8 mouse cellular contexts compared by ENCODE assay signal in the genomic region with DNA sequence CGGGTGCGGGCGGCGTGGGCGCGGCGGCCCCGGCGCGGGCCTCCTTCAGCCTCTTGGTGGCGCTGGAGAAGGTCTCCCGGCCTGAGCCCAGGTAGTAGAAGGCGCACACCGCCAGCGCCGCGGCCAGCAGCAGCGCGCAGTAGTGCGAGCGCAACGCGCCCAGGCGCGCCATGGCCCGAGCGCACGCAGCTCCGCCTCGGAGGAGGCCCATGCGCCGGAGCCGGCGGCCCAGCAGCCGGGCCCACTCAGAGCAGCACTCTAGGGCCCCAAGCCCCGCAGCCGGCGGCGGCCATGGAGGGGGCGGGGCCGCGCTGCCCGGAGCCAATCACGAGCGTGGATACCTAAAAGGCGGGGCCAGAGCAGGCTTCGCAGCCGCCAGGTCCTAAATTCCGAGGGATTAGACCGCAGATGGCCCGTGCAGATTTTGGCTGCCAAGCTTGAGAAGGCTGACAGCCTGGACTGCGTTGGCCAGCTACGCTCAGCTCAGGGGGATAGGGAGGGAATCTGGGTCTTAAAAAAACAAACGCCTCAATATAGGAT. TPM values are rescaled to one million over a fixed set of nuclear protein-coding genes. Genes with fewer than 3 reads are reported as not detected.
DNase-seq lines count a peak whose midpoint lies in the region; ATAC-seq and TF ChIP-seq lines count a peak whose summit lies in the region.

Xxylt1 (minus strand) TSS at position 308 of the 540 bp plus-strand sequence.

- H3K27me3 ChIP-seq in embryonic facial prominence, embryonic 13.5 days = no peaks in the 10 kb centered on the region
- H3K27me3 ChIP-seq in kidney, adult 2 months (replicated peaks; ENCODE audit: control insufficient read depth, insufficient read depth, low read length) = no peaks in the 10 kb centered on the region
- no peaks in the 10 kb centered on the region for H3K27me3 ChIP-seq in limb, embryonic 12.5 days
- H3K27me3 ChIP-seq in midbrain, embryonic 15.5 days (replicated peaks) = no peaks in the 10 kb centered on the region
- H3K27me3 ChIP-seq in spleen, adult 2 months (ENCODE audit: control insufficient read depth, insufficient read depth, low read length) = no peaks in the 10 kb centered on the region

- H3K27ac ChIP-seq in embryonic facial prominence, embryonic 13.5 days = peak within 1 kb of the TSS; percentile 95
- no peak within 1 kb of the TSS for H3K27ac ChIP-seq in kidney, adult 2 months (ENCODE audit: insufficient read depth, low read depth, low read length)
- peak within 1 kb of the TSS; percentile 92 for H3K27ac ChIP-seq in limb, embryonic 12.5 days
- peak within 1 kb of the TSS; percentile 96 for H3K27ac ChIP-seq in midbrain, embryonic 15.5 days
- peak within 1 kb of the TSS; percentile 84 for H3K27ac ChIP-seq in spleen, adult 2 months (ENCODE audit: insufficient read depth, low read length)

- peak; percentile 98 for DNase-seq in 3134 (ENCODE audit: extremely low read depth, insufficient read length, low spot score)
- peak; percentile 96 to 97 for DNase-seq in adrenal gland, postnatal 36 days
- DNase-seq in heart, adult 18-20 months = peak; percentile 95 to 97
- peak; percentile 97 for DNase-seq in kidney, adult 2 months
- peak; percentile 73 to 92 for DNase-seq in spleen, adult 2 months (ENCODE audit: low read depth in 1 of 2, low spot score in 2 of 2)

- H3K4me1 ChIP-seq in embryonic facial prominence, embryonic 13.5 days = peaks cover 24% of the 10 kb centered on the region
- peaks cover 6% of the 10 kb centered on the region; the same call in 1 of the 2 replicates for H3K4me1 ChIP-seq in kidney, adult 2 months (ENCODE audit: control insufficient read depth, insufficient read depth, low read length)
- H3K4me1 ChIP-seq in limb, embryonic 12.5 days (replicated peaks) = peaks cover 11% of the 10 kb centered on the region
- peaks cover 19% of the 10 kb centered on the region for H3K4me1 ChIP-seq in midbrain, embryonic 15.5 days
- peaks cover 6% of the 10 kb centered on the region; the same call in 1 of the 2 replicates for H3K4me1 ChIP-seq in spleen, adult 2 months (ENCODE audit: control insufficient read depth, insufficient read depth, insufficient read length)

- H3K9ac ChIP-seq in embryonic facial prominence, embryonic 13.5 days = peak within 1 kb of the TSS; percentile 82
- peak within 1 kb of the TSS; percentile 75 for H3K9ac ChIP-seq in limb, embryonic 12.5 days (replicated peaks)
- peak within 1 kb of the TSS; percentile 81 for H3K9ac ChIP-seq in midbrain, embryonic 15.5 days

- peak; percentile 35; the same call in 1 of the 2 replicates for TF ChIP-seq CTCF in kidney, adult 2 months (conservative IDR thresholded peaks at IDR 0.05; ENCODE audit: insufficient read depth, insufficient read length, low read depth, low read length)
- 0 out of 2 replicates have a peak, but pooled peaks have one; percentile 20 for TF ChIP-seq CTCF in spleen, adult 2 months (IDR thresholded peaks at IDR 0.05; ENCODE audit: extremely low read depth, insufficient read depth, insufficient read length, insufficient replicate concordance)

- H3K36me3 ChIP-seq in embryonic facial prominence, embryonic 13.5 days = peaks cover 16% of the 10 kb centered on the region
- H3K36me3 ChIP-seq in kidney, adult 2 months (ENCODE audit: control insufficient read depth, insufficient read depth, low read length) = no peaks in the 10 kb centered on the region
- H3K36me3 ChIP-seq in limb, embryonic 12.5 days = no peaks in the 10 kb centered on the region
- H3K36me3 ChIP-seq in midbrain, embryonic 15.5 days (replicated peaks) = no peaks in the 10 kb centered on the region
- H3K36me3 ChIP-seq in spleen, adult 2 months (ENCODE audit: control insufficient read depth, insufficient read depth, low read length) = 0 out of 2 replicates have a peak, but pooled peaks cover 2% of the 10 kb centered on the region

- ATAC-seq in embryonic facial prominence, embryonic 13.5 days (ENCODE audit: insufficient number of reproducible peaks, insufficient read depth, low FRiP score, low TSS enrichment, low read depth) = peak; percentile 97
- ATAC-seq in limb, embryonic 12.5 days (ENCODE audit: insufficient number of reproducible peaks, insufficient read depth, low FRiP score, low TSS enrichment, low read depth) = peak; percentile 96
- ATAC-seq in midbrain, embryonic 15.5 days (replicated peaks) = peak; percentile 99

- peak within 1 kb of the TSS; percentile 96 for H3K4me2 ChIP-seq in embryonic facial prominence, embryonic 13.5 days
- H3K4me2 ChIP-seq in limb, embryonic 12.5 days = peak within 1 kb of the TSS; percentile 93
- H3K4me2 ChIP-seq in midbrain, embryonic 15.5 days = peak within 1 kb of the TSS; percentile 87

- H3K9me3 ChIP-seq in embryonic facial prominence, embryonic 13.5 days = no peaks in the 10 kb centered on the region
- H3K9me3 ChIP-seq in limb, embryonic 12.5 days = no peaks in the 10 kb centered on the region
- H3K9me3 ChIP-seq in midbrain, embryonic 15.5 days = no peaks in the 10 kb centered on the region

- peak within 1 kb of the TSS; percentile 77 for H3K4me3 ChIP-seq in embryonic facial prominence, embryonic 13.5 days
- peak within 1 kb of the TSS; percentile 82 for H3K4me3 ChIP-seq in kidney, adult 2 months (ENCODE audit: insufficient read depth, low read depth, low read length)
- H3K4me3 ChIP-seq in limb, embryonic 12.5 days (replicated peaks) = peak within 1 kb of the TSS; percentile 83
- H3K4me3 ChIP-seq in midbrain, embryonic 15.5 days = peak within 1 kb of the TSS; percentile 97
- H3K4me3 ChIP-seq in spleen, adult 2 months (ENCODE audit: extremely low read depth, insufficient read depth, insufficient read length) = peak within 1 kb of the TSS; percentile 88

- under 1% methylated on average over 54 of the region's 54 CpGs for WGBS in embryonic facial prominence, embryonic 13.5 days
- WGBS in kidney, adult 2 months = 1% methylated on average over 53 of the region's 54 CpGs
- under 1% methylated on average over 54 of the region's 54 CpGs for WGBS in limb, embryonic 12.5 days
- WGBS in midbrain, embryonic 15.5 days = under 1% methylated on average over 54 of the region's 54 CpGs
- WGBS in spleen, adult 2 months = under 1% methylated on average over 54 of the region's 54 CpGs

- TF ChIP-seq POLR2A in kidney, adult 2 months (IDR thresholded peaks at IDR 0.05; ENCODE audit: low read depth, low read length) = no peak
- TF ChIP-seq POLR2A in spleen, adult 2 months (IDR thresholded peaks at IDR 0.05; ENCODE audit: low read depth, low read length) = peak; percentile 47

RNA-seq across cellular contexts. Expression of gene Xxylt1, which starts in this region (rescaled TPM):
- total RNA-seq in adrenal gland, postnatal 36 days (2021) = 10 to 100 TPM; 10.0 to 17.8 TPM
- 22.4 and 22.5 TPM in 2 replicates for polyA plus RNA-seq in embryonic facial prominence, embryonic 13.5 days (2015; fragmentation: Nextera tagmentation; extraction: Ambion mirVana)
- 10 to 100 TPM; 10.2 to 10.9 TPM for total RNA-seq in heart, adult 18-20 months (2021)
- 16.8 and 18.0 TPM in 2 replicates for polyA plus RNA-seq in kidney, adult 2 months (2012; rRNA removed)
- 22.4 and 23.0 TPM in 2 replicates for polyA plus RNA-seq in limb, embryonic 12.5 days (2016; fragmentation: Nextera tagmentation; extraction: Ambion mirVana)
- 11.9 and 12.5 TPM in 2 replicates for polyA plus RNA-seq in midbrain, embryonic 15.5 days (2015; fragmentation: Nextera tagmentation; extraction: Ambion mirVana)
- 16.7 and 18.0 TPM in 2 replicates for polyA plus RNA-seq in spleen, adult 2 months (2012; rRNA removed)
